Comparison of ENCODE assay signal across 8 mouse cellular contexts in the genomic region with DNA sequence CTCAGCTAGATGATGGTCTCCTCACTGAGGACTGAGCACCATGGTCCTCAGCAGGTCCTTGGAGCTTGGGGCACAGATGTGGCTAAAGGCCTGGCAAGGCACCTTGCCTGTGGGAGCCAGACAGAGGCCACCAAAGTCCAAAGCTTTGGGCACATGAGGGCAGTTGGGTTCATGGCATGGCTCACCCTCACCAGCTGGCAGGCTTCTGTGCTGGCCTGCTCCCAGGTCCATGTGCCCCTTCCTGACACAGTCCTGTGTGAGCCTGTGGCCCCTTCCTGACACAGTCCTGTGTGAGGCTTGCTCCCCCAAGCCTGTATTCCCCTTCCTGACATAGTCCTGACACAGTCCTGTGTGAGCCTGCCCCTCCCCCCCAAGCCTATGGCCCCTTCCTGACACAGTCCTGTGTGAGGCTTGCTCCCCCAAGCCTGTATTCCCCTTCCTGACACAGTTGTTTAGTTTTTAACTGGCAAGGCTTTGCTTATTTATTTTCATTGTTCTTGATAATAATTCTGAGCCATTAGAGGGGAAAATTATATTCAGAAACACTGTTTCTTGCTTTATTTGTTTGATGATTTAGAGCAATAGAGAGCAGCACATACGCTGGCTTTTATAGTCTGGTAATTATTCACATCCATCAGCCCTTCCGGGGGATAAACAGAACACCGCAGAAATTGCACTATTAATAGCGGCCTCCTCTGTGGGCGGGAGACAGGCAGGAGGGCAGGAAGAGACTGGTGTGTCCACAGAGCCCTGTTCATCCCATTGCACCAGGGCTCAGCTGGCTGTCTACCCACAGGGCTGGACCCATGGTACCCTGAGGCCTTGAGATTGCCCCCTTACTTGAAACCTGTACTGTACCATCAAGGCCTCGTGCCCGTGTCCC. TPM values are rescaled to one million over a fixed set of nuclear protein-coding genes. Genes with fewer than 3 reads are reported as not detected.
DNase-seq lines count a peak whose midpoint lies in the region; ATAC-seq and TF ChIP-seq lines count a peak whose summit lies in the region.

No protein-coding gene starts in this region.

- no peaks in the 10 kb centered on the region for H3K27me3 ChIP-seq in heart, postnatal 0 days (ENCODE audit: control insufficient read depth, insufficient read depth, low read length)
- H3K27me3 ChIP-seq in Patski = no peaks in the 10 kb centered on the region
- H3K27me3 ChIP-seq in forebrain, embryonic 15.5 days = no peaks in the 10 kb centered on the region
- no peaks in the 10 kb centered on the region for H3K27me3 ChIP-seq in liver, postnatal 0 days (ENCODE audit: insufficient read depth, low read length)

- in situ Hi-C loops in Patski (cut with MboI; ENCODE audit: low pct_unique_long_range_greater_than_20kb) = no loop called here

- no peak for TF ChIP-seq CTCF in heart, postnatal 0 days (IDR thresholded peaks at IDR 0.05; ENCODE audit: low read depth)
- no peak for TF ChIP-seq CTCF in Patski (IDR thresholded peaks at IDR 0.05)
- no peak for TF ChIP-seq CTCF in liver, postnatal 0 days (IDR thresholded peaks at IDR 0.05; ENCODE audit: low read depth)

- DNase-seq in heart, postnatal 0 days (ENCODE audit: low spot score) = no peak
- DNase-seq in heart, adult 8-10 months (ENCODE audit: low spot score) = no peak
- DNase-seq in Patski (ENCODE audit: low read depth, low spot score) = peak; percentile 73
- no peak for DNase-seq in liver, postnatal 0 days
- no peak for DNase-seq in right cerebral cortex, postnatal 10 days (ENCODE audit: low spot score in 2 of 2)
- DNase-seq in adrenal gland, adult 18-20 months (ENCODE audit: low spot score in 2 of 2) = no peak
- DNase-seq in testis, postnatal 10 days (ENCODE audit: low spot score) = no peak

- H3K4me1 ChIP-seq in heart, postnatal 0 days (ENCODE audit: control insufficient read depth, insufficient read depth) = peaks cover 8% of the 10 kb centered on the region; the same call in 1 of the 2 replicates
- H3K4me1 ChIP-seq in forebrain, embryonic 15.5 days = peaks cover 26% of the 10 kb centered on the region
- H3K4me1 ChIP-seq in liver, postnatal 0 days (ENCODE audit: insufficient read depth) = peaks cover 4% of the 10 kb centered on the region; the same call in 1 of the 2 replicates

- H3K4me2 ChIP-seq in heart, postnatal 0 days (ENCODE audit: low read depth, low read length) = no peak overlapping the region
- H3K4me2 ChIP-seq in forebrain, embryonic 15.5 days (replicated peaks) = no peak overlapping the region
- no peak overlapping the region for H3K4me2 ChIP-seq in liver, postnatal 0 days (ENCODE audit: low read depth, low read length)

- no peak for TF ChIP-seq EP300 in heart, postnatal 0 days (IDR thresholded peaks at IDR 0.05; ENCODE audit: low read depth)
- no peak for TF ChIP-seq EP300 in liver, postnatal 0 days (IDR thresholded peaks at IDR 0.05; ENCODE audit: low read depth)

- H3K36me3 ChIP-seq in heart, postnatal 0 days (replicated peaks; ENCODE audit: control insufficient read depth, insufficient read depth, low read length) = peaks cover 39% of the 10 kb centered on the region
- peaks cover 21% of the 10 kb centered on the region; the same call in 1 of the 2 replicates for H3K36me3 ChIP-seq in forebrain, embryonic 15.5 days
- peaks cover 11% of the 10 kb centered on the region; the same call in 1 of the 2 replicates for H3K36me3 ChIP-seq in liver, postnatal 0 days (replicated peaks; ENCODE audit: insufficient read depth, low read length)

- no peak overlapping the region for H3K27ac ChIP-seq in heart, postnatal 0 days (ENCODE audit: low read depth)
- H3K27ac ChIP-seq in forebrain, embryonic 15.5 days (replicated peaks) = peak overlapping the region; percentile 65
- no peak overlapping the region for H3K27ac ChIP-seq in liver, postnatal 0 days (ENCODE audit: low read depth)

- H3K4me3 ChIP-seq in heart, postnatal 0 days (ENCODE audit: low read depth, low read length) = no peak overlapping the region
- H3K4me3 ChIP-seq in forebrain, embryonic 15.5 days = no peak overlapping the region
- no peak overlapping the region for H3K4me3 ChIP-seq in liver, postnatal 0 days (ENCODE audit: low read depth, low read length)

- no peaks in the 10 kb centered on the region for H3K9me3 ChIP-seq in heart, postnatal 0 days (replicated peaks; ENCODE audit: control insufficient read depth, low read length)
- no peaks in the 10 kb centered on the region for H3K9me3 ChIP-seq in forebrain, embryonic 15.5 days
- H3K9me3 ChIP-seq in liver, postnatal 0 days (ENCODE audit: low read length) = no peaks in the 10 kb centered on the region

- ATAC-seq in heart, postnatal 0 days (ENCODE audit: insufficient read depth, low read depth) = peak; percentile 25; the same call in 1 of the 2 replicates
- peak; percentile 79 for ATAC-seq in Patski
- no peak for ATAC-seq in forebrain, embryonic 15.5 days (replicated peaks)
- ATAC-seq in liver, postnatal 0 days = 0 out of 2 replicates have a peak, but pooled peaks have one; percentile 23

- no peak overlapping the region for H3K9ac ChIP-seq in heart, postnatal 0 days (replicated peaks; ENCODE audit: low read depth, low read length)
- H3K9ac ChIP-seq in forebrain, embryonic 15.5 days (replicated peaks) = no peak overlapping the region
- no peak overlapping the region for H3K9ac ChIP-seq in liver, postnatal 0 days (replicated peaks)

- 24% methylated on average over 7 of the region's 7 CpGs for WGBS in heart, postnatal 0 days
- WGBS in forebrain, embryonic 15.5 days = 56% methylated on average over 7 of the region's 7 CpGs
- WGBS in liver, postnatal 0 days (ENCODE audit: insufficient replicate concordance) = 51% methylated on average over 7 of the region's 7 CpGs

- CTCF ChIA-PET in Patski (lab: Charles Lee) = interaction anchor here (0.8 kb wide), 1 partner anchor 15 kb away, joined by 3 read pairs; no protein-coding TSS in a partner anchor

- POLR2A ChIA-PET in Patski (lab: Charles Lee) = no interaction called here

RNA-seq across cellular contexts. Expression of a gene that starts 40.2 kb away (rescaled TPM):
- total RNA-seq in heart, postnatal 0 days (2014; rRNA removed; ENCODE audit: low replicate concordance) = 61.8 and 80.4 TPM in 2 replicates
- polyA plus RNA-seq in heart, postnatal 0 days (2015; fragmentation: Nextera tagmentation; extraction: Ambion mirVana) = 16.1 and 17.7 TPM in 2 replicates
- total RNA-seq in heart, adult 8-10 months (2022) = 10 to 100 TPM; 29.0 to 34.4 (median 32.4) TPM
- 29.1 TPM for polyA plus RNA-seq in Patski (2021)
- polyA plus RNA-seq in forebrain, embryonic 15.5 days (2015; fragmentation: Nextera tagmentation; extraction: Ambion mirVana) = 81.2 and 81.5 TPM in 2 replicates
- 5.0 and 5.8 TPM in 2 replicates for polyA plus RNA-seq in liver, postnatal 0 days (2015; fragmentation: Nextera tagmentation; extraction: Ambion mirVana)
- total RNA-seq in adrenal gland, adult 18-20 months (2021) = 10 to 100 TPM; 31.9 to 39.9 TPM
